Mouse (Mus musculus) lung, postnatal 36 days (tissue): ENCODE measurements at regions not wholly inside any gene's neighbourhood (a gene's known extent, or its start where the extent isn't known, plus 50 kb on each side); places are given as distances from the start of the nearest gene placed in this dataset.
A peak's percentile ranks its signal among the peaks of the same experiment; 100 is the strongest.

Experiments used
- DNase-seq: peaks from one replicate; pipeline ENCODE4 v3.0.0; 2022; ENCODE audit warnings: mixed read lengths

DNA sequence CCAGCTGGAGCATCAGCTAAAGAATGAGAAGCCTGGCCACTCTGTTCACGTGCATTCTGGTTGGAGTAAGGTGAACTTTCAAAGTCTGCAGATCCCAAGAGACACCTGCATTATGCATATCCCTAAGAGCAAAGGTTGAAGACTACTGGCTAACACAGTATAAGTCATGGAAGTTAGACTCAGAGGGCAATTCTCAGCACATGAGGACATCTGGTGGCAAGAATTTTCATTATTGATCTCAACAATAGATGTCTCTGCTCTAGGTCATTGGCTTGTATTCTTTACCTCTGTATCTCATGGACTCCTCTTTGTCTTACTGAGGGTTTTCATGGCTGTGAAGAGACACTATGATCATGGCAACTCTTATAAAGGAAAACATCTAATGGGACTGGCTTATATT, 151.9 kb upstream of the Adamts16 start:
- DNase-seq = peak; percentile 1

DNA sequence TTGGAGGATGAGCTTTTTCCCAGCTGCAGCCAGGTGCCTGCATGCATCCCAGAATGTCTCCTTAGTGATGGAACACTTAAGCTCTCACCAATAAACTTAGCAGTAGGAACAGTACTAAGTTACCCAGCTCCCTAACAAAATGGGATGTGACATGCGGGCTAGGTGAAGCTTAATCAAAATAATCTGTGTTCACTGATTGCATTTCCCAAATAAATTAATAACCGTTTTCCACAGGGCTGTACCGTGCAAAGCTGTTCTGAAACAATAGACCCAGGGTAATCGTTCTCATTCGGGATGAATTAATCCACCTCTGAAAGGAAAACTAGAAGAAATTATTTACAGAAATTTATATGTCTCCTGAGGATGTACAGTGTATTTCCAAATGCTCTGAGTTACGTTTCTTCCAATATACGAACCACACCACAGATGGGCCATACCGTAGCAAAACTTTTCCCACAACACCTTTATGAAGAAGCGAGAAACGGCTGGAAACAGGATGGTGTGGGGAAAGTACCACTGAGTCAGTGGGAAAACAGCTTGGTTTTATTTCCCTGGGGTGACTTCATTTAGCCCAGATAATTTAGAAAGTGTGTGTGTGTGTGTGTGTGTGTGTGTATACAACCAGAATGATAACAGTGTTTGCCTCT, 148.5 kb upstream of the Adamts16 start:
- DNase-seq = no peak

GRCm38 (mm10) chr13:70979344-70979743, 137.7 kb upstream of the Adamts16 start:
- DNase-seq = no peak

DNA sequence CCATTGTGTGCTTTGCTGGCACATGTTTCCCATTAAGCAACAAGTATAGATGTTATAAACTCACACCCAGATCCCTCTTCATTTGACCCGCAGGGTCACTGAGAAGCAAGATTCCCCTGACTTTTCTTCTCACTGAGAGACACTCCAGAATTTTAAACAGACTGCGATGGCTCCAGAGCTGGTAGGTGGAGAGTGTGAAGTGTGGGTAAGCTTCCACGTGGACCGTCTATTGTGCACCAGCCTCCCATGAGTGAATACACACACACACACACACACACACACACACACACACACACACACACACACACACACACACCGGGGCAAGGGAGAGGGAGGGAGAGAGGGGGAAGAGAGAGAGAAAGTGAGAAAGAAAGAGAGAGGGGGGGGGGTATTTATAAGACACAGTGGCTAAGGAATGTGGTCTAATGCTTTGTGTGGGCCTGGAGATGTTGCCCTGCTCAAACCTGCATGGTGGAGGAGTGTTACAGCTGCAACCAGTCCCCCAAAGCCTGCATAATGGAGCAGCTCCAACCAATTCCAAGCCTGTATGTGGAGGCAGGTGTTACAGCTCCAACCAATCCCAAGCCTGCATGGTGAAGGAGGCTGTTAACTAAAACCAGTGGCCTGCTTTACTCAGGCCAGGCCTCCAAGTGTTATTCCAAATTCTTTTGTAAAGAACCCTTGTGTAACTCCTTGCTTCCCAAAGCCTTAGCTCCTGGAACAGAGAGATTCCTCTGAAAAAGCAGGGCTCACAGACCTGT, 137.1 kb upstream of the Adamts16 start:
- peak; percentile 1 for DNase-seq

DNA sequence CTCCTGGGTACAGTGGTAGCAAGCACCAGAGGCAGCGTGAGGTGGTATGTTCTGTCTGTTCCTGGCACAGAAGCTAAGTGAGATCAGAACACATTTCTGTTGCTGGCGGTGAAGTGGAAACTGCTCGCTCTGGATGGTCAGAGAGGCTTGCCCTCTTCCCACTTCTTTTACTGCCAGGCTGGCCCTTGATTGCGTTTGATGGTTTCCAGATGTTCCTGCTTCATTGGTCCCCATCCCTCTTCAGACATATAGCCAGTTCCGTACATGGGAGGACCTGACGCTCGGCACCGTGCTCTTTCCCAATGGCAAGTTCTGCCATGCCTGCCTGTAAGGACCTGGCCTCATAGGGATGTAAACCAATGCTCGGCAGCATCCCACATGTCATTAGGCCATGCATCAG, 128.0 kb upstream of the Adamts16 start:
- no peak for DNase-seq

GRCm38 (mm10) chr13:70967781-70968180, 126.2 kb upstream of the Adamts16 start:
- no peak for DNase-seq

DNA sequence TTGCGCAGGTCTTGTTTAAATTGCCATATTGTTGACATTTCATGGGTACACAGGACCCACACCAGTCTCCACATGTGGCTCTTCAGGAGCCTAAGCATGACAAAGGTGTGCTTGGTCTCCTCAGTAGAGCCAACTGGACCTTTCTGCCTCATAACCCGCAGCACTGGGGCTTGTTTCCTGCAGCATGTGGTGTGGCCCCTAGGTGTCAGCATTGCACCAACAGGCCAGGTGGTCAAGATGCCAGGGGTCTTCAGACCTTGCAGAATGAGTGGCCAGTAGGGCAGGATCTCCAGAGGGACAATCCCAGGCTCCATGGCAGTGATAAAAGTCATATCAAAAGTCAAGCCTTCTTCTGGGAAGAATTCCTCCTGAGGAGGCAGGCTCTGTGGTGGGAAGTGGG, 121.8 kb upstream of the Adamts16 start:
- peak; percentile 0 for DNase-seq

DNA sequence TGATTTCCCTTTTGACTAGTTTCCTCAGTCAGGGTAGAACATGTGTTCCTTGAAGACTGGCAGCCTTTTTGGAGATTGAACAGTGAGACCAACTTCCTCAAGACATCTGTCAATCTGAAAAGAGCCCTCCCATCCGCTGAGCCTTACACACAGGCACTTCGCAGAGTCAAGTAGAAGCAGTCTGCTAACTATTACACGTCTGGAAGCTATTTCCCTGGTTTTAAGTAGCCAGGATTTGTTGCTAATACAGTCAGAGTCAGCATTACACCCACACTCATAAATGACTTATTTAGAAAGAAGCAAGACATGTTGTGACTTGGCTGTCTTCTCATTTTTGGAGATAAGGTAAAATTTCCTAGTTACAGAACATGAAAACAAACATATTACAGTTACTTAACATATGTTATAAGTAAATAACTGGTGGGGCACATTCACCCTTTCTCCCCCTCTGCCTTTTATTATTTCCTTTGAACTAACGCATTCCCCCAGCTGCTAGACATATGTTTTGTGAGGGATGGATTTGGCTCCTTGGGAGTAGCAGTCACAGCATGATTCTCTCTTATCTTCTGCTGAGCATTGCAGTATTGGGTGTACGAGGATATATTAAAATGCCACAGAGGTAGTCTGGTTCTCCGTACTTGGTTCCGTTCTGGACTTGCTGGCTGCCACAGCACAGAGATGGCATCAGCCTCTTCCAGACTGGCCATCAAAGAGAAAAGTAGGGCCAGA, 92.9 kb upstream of the Adamts16 start:
- no peak for DNase-seq

DNA sequence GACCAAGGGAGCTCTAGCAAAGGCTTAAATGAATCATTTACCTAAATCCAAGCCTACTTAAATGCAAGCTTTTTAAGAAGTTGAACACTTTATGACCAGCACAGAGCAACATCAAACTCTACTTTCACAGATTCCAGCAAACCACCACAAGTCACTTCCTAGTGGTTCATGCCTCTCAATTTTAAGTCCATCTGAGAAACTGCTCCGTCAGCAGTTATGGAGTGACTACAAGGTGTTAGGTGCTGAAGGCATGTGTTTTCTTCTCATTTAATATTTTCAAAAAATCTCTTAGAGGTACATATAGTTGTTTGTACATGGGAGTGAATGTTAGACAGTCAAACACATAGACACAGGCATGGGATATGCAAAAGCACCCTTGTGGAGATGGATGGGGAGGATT, 72.2 kb upstream of the Adamts16 start:
- DNase-seq = no peak

DNA sequence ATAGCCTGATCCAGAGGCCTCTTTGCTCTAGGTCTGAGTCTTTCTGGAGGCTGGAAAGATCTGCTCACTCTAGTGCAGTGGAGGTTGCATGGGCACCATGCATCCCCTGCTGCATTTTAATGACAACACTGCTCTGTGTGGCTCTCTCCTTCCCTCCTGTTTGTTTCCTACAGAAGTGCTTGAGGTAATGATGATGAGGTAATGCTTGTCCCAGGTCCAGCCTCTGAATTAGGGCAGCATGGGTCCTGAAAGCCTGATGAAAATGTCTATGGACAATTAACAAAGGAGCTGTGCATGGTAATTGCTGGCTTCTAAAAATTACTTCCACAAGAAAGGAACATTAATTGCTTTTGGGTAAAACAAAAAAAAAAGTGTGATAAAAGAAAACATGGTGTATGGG, 69.3 kb upstream of the Adamts16 start:
- DNase-seq = no peak

DNA sequence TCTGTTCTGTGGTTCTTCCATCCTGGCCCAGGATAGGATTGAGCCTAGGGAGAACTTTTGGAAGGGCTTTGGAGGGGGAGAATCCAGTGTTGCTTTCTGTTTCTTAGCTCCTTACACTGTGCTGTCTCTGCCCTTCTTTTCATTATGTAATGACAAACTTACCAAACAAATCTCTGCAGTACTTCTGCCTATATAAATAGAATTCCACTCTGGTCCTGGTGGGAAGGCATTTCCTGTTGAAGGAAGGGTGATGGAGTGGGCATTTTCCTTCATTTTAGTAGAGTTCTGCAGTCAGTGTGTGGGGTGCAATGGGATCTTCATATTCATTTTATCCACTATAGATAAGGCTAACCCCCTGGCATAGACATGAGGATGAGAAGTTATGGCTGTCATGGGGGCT, 63.2 kb upstream of the Adamts16 start:
- DNase-seq = no peak

- DNase-seq = no peak
Measured at GRCm38 (mm10) chr13:70903831-70904230, 62.2 kb upstream of the Adamts16 start.

- no peak for DNase-seq
Measured at GRCm38 (mm10) chr13:70903150-70903549, 61.5 kb upstream of the Adamts16 start.

- peak; percentile 1 for DNase-seq
Measured at GRCm38 (mm10) chr13:70902727-70903126, 61.1 kb upstream of the Adamts16 start.

DNA sequence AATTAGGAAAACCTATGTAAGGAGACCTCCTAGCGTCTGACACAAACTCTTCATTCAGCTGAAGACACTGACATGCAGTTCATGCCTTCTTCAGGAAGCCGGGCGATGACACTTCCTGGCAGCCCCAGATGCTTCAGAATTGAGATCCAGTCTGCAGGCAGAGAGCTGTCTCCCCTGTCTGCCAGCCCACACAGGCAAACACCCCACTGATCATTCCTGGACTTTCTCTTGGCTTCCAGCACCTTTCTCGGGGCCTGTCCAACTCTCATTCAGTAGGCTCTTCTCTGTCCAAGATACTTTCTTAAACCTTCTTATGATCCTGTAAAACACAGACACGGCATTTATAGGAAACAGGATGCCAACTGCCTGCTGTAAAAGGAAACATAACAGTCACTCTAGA, 50.0 kb upstream of the Adamts16 start:
- DNase-seq = no peak
